Mouse (Mus musculus) urinary bladder, adult 2 months (tissue): Measurements from ENCODE around the gene Morn1. TPM values are rescaled to one million over a fixed set of nuclear protein-coding genes. Genes with fewer than 3 reads are reported as not detected.

ENCODE experiments used
- DNase-seq: peaks from one replicate; pipeline ENCODE4 v3.0.0; 2022; ENCODE audit warnings: low spot score
- polyA plus RNA-seq: library from polyadenylated mRNA; depleted of rRNA; stranded (reverse); fragments of >200 nt; gene quantifications from 2 replicates; pipeline ENCODE4 v1.2.3, GENCODE M21; 2012

Morn1 gene
- polyA plus RNA-seq, 1 experiment, result 7.0 TPM

GRCm38 (mm10) chr4:155162433-155163319, 76.3 kb downstream of the Morn1 start:
- no peak for DNase-seq

GRCm38 (mm10) chr4:155163320-155163651, 76.9 kb downstream of the Morn1 start:
- DNase-seq, result no peak

DNA sequence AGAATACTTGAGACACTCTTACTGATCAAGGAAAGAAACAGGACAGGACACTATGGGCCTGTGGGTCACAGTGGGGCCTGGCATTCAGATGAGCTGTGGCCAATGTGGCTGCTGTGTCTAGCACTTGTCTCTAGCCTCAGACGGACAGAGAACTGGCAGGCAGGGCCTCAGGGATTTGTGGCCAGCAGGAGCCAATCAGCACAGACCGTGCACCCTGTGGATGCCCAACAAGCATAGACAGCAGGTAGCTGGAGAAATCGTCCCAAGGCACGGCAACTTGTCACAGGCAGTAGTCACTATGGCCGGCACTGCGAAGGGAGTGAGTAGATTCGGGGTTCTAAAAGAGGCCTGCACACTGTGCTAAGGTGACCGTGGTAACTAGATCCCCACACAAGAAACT, 77.3 kb downstream of the Morn1 start:
- DNase-seq, result no peak

GRCm38 (mm10) chr4:155164550-155164949, 78.2 kb downstream of the Morn1 start:
- DNase-seq, result no peak

- no peak for DNase-seq
Measured at GRCm38 (mm10) chr4:155165861-155166260, 79.5 kb downstream of the Morn1 start.

GRCm38 (mm10) chr4:155168835-155169252, 82.5 kb downstream of the Morn1 start:
- DNase-seq, result no peak

DNA sequence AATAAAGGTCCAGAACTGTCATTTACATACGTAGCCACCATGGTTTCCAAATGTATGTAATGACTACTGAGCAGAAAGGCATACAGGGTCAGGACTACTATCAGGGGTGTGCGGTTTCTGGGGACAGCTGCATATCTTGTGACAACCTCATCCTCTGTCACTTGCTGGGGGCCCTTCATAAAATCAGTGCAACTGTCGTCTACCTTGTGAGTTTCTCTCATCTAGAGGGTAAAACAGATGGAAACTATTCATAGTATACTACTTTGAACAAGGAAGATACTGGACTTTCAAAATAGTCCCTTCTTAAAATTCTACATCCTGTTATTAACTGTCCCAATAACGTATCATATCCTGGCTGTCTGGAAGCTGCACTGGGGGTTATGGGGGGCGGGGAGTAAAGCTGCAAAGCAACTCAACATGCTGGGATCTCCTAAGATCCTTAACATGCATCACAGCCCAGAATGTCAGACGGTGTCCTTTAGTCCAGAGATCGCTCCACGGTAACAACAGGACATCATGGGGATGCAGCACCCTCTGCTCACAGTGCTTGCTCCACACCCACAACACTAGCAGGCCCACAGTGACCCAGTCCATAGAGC, 84.3 kb downstream of the Morn1 start:
- no peak for DNase-seq

DNA sequence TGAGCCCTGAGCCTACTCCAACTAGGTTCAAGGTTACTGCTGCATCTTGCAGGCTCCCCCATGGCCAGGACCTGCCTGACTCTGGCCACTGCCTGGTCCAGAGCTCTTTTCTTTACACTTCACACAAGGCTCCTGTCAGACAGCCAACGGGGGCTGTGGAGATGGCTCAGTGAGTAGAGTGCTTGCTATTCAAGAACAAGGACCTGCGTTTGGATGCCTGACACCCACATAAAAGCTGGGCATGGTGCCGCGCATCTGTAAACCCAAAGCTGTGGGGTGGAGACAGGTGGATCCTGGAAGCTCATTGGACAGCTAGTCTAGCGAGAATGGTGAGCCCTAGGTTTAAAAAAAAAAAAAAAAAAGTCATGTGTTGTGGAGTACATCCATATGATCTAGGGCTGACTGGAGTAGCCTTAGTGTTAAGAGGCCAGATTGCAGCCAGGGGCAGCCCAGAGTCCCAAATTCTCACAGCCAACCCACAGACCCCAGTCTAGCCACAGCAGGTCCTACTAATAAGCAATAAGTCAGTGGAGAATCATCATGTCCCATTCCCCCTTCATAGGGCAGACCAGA, 85.7 kb downstream of the Morn1 start:
- no peak for DNase-seq

DNA sequence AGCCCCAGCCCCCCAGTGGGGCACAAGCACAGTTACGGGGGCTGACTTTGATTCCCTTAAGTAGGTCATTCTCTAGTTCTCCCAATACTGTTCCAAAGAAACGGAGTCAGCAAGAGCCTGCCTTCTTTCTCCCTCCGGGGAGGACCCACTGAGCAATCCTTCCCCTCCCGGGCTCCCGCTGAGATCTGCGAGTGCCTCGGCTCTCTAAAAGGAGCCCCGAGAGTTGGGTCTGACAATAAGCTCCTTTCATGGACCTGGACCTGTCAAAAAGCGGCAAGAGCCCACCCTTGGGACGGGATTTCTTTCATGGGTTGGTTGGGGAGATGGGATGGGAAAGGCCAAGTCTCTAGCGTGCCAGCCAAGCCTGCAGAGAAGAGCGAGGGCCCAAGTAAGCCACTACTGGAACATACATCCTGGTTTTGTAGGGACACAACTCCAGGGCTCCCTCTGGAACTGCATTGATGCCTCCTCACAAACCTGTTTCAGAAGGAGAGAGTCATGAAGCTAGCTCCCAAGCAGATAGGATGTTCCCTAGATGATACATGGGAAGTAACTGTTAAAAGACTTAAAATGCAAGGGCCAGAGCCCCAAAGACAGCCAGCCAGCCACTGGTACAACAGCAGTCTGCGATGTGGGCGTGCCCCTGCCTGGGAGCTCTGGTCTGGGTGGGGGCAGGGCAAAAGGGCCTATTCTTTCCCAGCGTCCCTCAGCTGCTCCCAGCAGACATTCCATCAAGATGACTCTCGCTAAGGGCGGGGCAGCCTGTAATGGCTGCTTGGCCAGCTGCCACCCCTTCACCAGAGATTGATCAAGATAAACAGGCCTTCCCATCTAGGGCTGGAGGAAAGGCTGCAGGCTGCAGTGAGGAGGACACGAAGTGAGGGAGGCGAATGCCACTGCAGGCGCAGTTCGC, 86.8 kb downstream of the Morn1 start:
- DNase-seq, result peak; percentile 81

DNA sequence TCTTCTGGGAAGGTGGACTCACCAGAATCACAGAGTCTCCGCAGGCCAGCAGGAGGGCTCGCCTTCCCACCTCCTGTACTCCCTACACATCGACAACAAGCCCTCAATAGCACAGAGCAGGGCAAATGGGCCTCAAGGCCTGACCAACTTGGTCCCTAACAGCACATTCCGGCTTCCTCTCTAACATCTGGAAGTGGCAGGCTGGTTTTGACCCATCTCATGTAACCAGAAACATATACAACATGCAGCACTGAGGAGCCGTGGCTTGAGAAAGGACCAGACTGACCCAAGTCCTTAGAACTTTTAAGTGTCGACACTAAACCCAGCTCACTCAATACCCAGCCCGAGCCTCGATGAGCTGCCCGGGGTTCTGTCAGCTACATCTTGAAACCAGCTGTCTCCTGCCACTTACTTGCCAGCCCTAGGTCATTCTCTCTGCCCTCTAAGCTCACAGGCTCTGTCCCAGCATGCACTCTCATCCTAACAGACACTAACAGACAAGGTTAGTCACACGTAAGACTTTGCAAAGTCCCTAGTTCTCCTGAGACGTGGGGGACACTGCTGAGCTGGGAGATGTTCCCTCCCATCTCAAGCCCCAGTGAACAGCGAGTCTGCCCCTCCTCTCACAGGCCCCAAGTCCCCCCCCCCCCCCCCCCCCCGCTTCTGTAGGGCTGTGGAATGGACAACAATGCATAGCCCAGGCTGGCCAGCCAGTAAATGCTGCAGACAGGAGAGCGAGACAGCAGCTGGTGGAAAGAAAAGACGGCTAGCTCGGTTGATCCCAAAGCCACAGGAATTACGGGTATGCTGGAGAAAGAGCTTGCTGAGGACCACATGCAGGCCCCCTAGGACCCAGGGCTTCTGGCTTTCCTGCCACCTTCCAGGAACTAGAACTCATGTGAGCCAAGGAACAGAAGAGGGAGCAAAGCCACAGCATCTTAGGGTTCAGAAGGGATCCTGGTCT, 87.7 kb downstream of the Morn1 start:
- DNase-seq, result no peak

DNA sequence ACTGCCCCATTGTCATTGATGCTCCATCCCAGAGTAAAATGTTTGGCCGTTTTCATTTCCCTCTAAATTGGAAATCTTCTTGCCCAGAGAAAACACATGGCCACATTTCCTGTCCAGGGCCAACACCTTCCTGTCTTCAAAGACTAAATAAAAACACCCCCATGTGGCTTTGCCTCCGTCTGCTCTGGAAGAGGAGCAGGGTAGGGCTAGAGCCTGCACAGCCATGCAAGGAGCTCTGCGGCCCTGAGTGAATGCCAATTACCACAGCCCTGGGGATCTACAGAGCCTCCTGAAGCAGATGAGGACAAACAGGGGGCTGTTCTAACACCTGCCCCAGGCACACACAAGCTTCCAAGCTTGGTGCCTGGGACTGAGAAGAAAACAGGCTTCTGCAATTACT, 89.8 kb downstream of the Morn1 start:
- DNase-seq, result no peak

- DNase-seq, result no peak
Measured at GRCm38 (mm10) chr4:155178274-155178673, 91.9 kb downstream of the Morn1 start.

GRCm38 (mm10) chr4:155178981-155179512, 92.7 kb downstream of the Morn1 start:
- DNase-seq, result no peak

GRCm38 (mm10) chr4:155183201-155183600, 96.8 kb downstream of the Morn1 start:
- DNase-seq, result no peak

- no peak for DNase-seq
Measured at GRCm38 (mm10) chr4:155184248-155185070, 98.1 kb downstream of the Morn1 start.

- no peak for DNase-seq
Measured at GRCm38 (mm10) chr4:155185845-155186244, 99.5 kb downstream of the Morn1 start.

DNA sequence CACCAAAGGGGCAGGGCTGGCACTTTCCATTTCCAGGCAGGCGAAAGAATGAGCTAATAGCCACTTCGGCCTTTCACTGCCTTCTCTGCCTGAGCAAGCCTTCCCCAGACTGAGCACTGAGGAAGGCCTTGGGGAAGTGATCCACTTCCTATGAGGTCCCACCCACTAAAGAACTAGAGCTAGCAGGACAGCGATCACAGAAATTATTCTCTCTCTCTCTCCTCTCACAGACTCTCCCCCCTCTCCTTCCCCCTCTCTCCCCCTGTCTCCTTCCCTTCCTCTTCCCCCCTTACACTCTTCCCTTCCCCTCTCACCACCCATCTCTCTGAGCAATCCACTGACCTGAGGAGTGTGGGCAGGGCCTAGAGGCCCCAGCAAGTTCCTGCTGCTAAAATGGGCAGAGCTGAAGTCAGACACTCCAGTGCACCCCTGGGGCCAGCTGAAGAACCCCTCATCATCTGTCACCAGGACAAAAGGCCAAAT, 100.9 kb downstream of the Morn1 start:
- no peak for DNase-seq

GRCm38 (mm10) chr4:155188341-155188740, 102.0 kb downstream of the Morn1 start:
- no peak for DNase-seq

- DNase-seq, result no peak
Measured at GRCm38 (mm10) chr4:155188803-155189202, 102.4 kb downstream of the Morn1 start.
